15 mouse cellular contexts compared by ENCODE assay signal in the genomic region with DNA sequence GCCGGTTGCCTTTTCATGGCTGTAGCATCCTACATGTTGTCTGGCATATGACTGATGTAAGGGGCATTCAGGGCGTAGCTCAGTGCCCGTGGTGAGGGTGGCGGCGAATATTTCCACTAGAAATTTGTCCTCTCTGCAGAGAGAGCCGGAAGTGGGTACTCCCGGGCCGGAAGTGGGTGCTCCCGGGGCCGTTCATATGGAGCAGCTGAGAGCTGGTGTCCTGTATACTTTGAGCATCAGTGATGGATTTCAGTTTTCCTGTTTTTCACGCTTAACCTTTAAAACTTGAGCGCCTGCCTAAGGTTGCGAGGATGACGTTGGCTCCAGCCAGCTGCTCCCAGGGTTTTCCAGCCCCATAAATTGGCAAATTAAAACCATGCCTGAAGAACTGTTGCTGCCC. TPM values are rescaled to one million over a fixed set of nuclear protein-coding genes. Genes with fewer than 3 reads are reported as not detected.
DNase-seq lines count a peak whose midpoint lies in the region; ATAC-seq and TF ChIP-seq lines count a peak whose summit lies in the region.
"Had no signal": no experiment of that assay in that cellular context is flagged by ENCODE, and none has a peak within 500 bp of the region (broad histone marks: within the 10 kb centered on the region; RNA-seq: fewer than 3 reads in every experiment).

No protein-coding gene starts in this region.

- ATAC-seq in heart, embryonic 13.5 days (ENCODE audit: extremely low read depth, insufficient number of reproducible peaks, low FRiP score, low TSS enrichment), result no peak
- peak; percentile 33 for ATAC-seq in lung, postnatal 0 days
- ATAC-seq in kidney, postnatal 0 days (replicated peaks; ENCODE audit: low FRiP score, low read depth), result no peak
- no peak for ATAC-seq in liver, embryonic 12.5 days
- ATAC-seq in midbrain, embryonic 15.5 days (replicated peaks), result no peak
- ATAC-seq: CD4-positive, CD25-positive, alpha-beta regulatory T cell, adult 4 months; forebrain, embryonic 16.5 days; intestine, embryonic 15.5 days had no signal

- H3K4me2 ChIP-seq in heart, embryonic 13.5 days, result no peak overlapping the region
- no peak overlapping the region for H3K4me2 ChIP-seq in lung, postnatal 0 days (replicated peaks; ENCODE audit: low read depth, low read length)
- no peak overlapping the region for H3K4me2 ChIP-seq in kidney, postnatal 0 days (ENCODE audit: low read length)
- 0 out of 2 replicates have a peak overlapping the region, but pooled peaks have one; percentile 7 for H3K4me2 ChIP-seq in liver, embryonic 12.5 days
- H3K4me2 ChIP-seq in midbrain, embryonic 15.5 days, result no peak overlapping the region
- H3K4me2 ChIP-seq: intestine, embryonic 15.5 days had no signal

- H3K36me3 ChIP-seq in heart, embryonic 13.5 days, result peaks cover 38% of the 10 kb centered on the region
- H3K36me3 ChIP-seq in lung, postnatal 0 days (ENCODE audit: insufficient read depth, low read length), result peaks cover 8% of the 10 kb centered on the region; the same call in 1 of the 2 replicates
- peaks cover 4% of the 10 kb centered on the region; the same call in 1 of the 2 replicates for H3K36me3 ChIP-seq in kidney, postnatal 0 days (ENCODE audit: insufficient read depth, low read length)
- peaks cover 23% of the 10 kb centered on the region for H3K36me3 ChIP-seq in liver, embryonic 12.5 days
- H3K36me3 ChIP-seq in midbrain, embryonic 15.5 days (replicated peaks), result 0 out of 2 replicates have a peak, but pooled peaks cover 3% of the 10 kb centered on the region
- H3K36me3 ChIP-seq: intestine, embryonic 15.5 days had no signal

- no peak overlapping the region for H3K4me3 ChIP-seq in heart, embryonic 13.5 days
- no peak overlapping the region for H3K4me3 ChIP-seq in lung, postnatal 0 days (ENCODE audit: low read depth, low read length)
- H3K4me3 ChIP-seq in kidney, postnatal 0 days (replicated peaks; ENCODE audit: low read depth, low read length), result no peak overlapping the region
- no peak overlapping the region for H3K4me3 ChIP-seq in liver, embryonic 12.5 days
- H3K4me3 ChIP-seq in midbrain, embryonic 15.5 days, result no peak overlapping the region
- H3K4me3 ChIP-seq: intestine, embryonic 15.5 days; midbrain, embryonic 10.5 days had no signal

- H3K27me3 ChIP-seq in heart, embryonic 13.5 days (replicated peaks), result no peaks in the 10 kb centered on the region
- no peaks in the 10 kb centered on the region for H3K27me3 ChIP-seq in lung, postnatal 0 days (replicated peaks; ENCODE audit: insufficient read depth, low read length)
- no peaks in the 10 kb centered on the region for H3K27me3 ChIP-seq in kidney, postnatal 0 days (ENCODE audit: insufficient read depth, low read length)
- H3K27me3 ChIP-seq in liver, embryonic 12.5 days (replicated peaks), result no peaks in the 10 kb centered on the region
- no peaks in the 10 kb centered on the region for H3K27me3 ChIP-seq in midbrain, embryonic 15.5 days (replicated peaks)
- H3K27me3 ChIP-seq: intestine, embryonic 15.5 days had no signal

- peak overlapping the region; percentile 1; the same call in 1 of the 2 replicates for H3K9ac ChIP-seq in heart, embryonic 13.5 days
- H3K9ac ChIP-seq in lung, postnatal 0 days (replicated peaks; ENCODE audit: low read depth), result no peak overlapping the region
- no peak overlapping the region for H3K9ac ChIP-seq in kidney, postnatal 0 days (ENCODE audit: low read depth, low read length)
- H3K9ac ChIP-seq in liver, embryonic 12.5 days, result no peak overlapping the region
- no peak overlapping the region for H3K9ac ChIP-seq in midbrain, embryonic 15.5 days
- H3K9ac ChIP-seq: intestine, embryonic 15.5 days had no signal

- TF ChIP-seq EP300 in lung, postnatal 0 days (IDR thresholded peaks at IDR 0.05), result peak; percentile 68

- no peaks in the 10 kb centered on the region for H3K9me3 ChIP-seq in heart, embryonic 13.5 days
- no peaks in the 10 kb centered on the region for H3K9me3 ChIP-seq in lung, postnatal 0 days (ENCODE audit: low read length)
- no peaks in the 10 kb centered on the region for H3K9me3 ChIP-seq in kidney, postnatal 0 days (replicated peaks; ENCODE audit: low read length)
- no peaks in the 10 kb centered on the region for H3K9me3 ChIP-seq in liver, embryonic 12.5 days (replicated peaks)
- H3K9me3 ChIP-seq in midbrain, embryonic 15.5 days, result no peaks in the 10 kb centered on the region
- H3K9me3 ChIP-seq: intestine, embryonic 15.5 days; midbrain, embryonic 10.5 days had no signal

- DNase-seq in heart, adult 9 months (ENCODE audit: low spot score in 2 of 2), result no peak
- no peak for DNase-seq in lung, postnatal 0 days (ENCODE audit: low spot score)
- DNase-seq in lung, adult 18-20 months, result no peak
- no peak for DNase-seq in kidney, postnatal 0 days (ENCODE audit: low spot score)
- DNase-seq in cerebellum, postnatal 10 days, result no peak
- DNase-seq: cerebellum, adult 11-12 months had no signal

- TF ChIP-seq CTCF in lung, postnatal 0 days (IDR thresholded peaks at IDR 0.05), result no peak
- TF ChIP-seq CTCF in kidney, postnatal 0 days (IDR thresholded peaks at IDR 0.05; ENCODE audit: low read depth), result no peak

- peak overlapping the region; percentile 59 for H3K27ac ChIP-seq in heart, embryonic 13.5 days (replicated peaks)
- H3K27ac ChIP-seq in lung, postnatal 0 days (ENCODE audit: low read length), result 0 out of 2 replicates have a peak overlapping the region, but pooled peaks have one; percentile 20
- peak overlapping the region; percentile 76 for H3K27ac ChIP-seq in kidney, postnatal 0 days
- H3K27ac ChIP-seq in liver, embryonic 12.5 days, result peak overlapping the region; percentile 64; the same call in 1 of the 2 replicates
- no peak overlapping the region for H3K27ac ChIP-seq in midbrain, embryonic 15.5 days
- H3K27ac ChIP-seq: intestine, embryonic 15.5 days; midbrain, embryonic 10.5 days had no signal

- WGBS in heart, embryonic 13.5 days, result 80% methylated on average over 14 of the region's 14 CpGs
- WGBS in lung, postnatal 0 days, result 70% methylated on average over 14 of the region's 14 CpGs
- whole genome bisulfite sequencing in kidney, postnatal 0 days, result 74% methylated on average over 14 of the region's 14 CpGs
- 82% methylated on average over 14 of the region's 14 CpGs for WGBS in liver, embryonic 12.5 days (ENCODE audit: insufficient replicate concordance)
- WGBS in midbrain, embryonic 15.5 days, result 93% methylated on average over 14 of the region's 14 CpGs

- H3K4me1 ChIP-seq in heart, embryonic 13.5 days, result peaks cover 95% of the 10 kb centered on the region
- H3K4me1 ChIP-seq in lung, postnatal 0 days (ENCODE audit: insufficient read depth, low read depth, low read length), result peaks cover 49% of the 10 kb centered on the region
- H3K4me1 ChIP-seq in kidney, postnatal 0 days (replicated peaks; ENCODE audit: insufficient read depth, low read length), result peaks cover 40% of the 10 kb centered on the region
- peaks cover 96% of the 10 kb centered on the region for H3K4me1 ChIP-seq in liver, embryonic 12.5 days
- H3K4me1 ChIP-seq in midbrain, embryonic 15.5 days, result peaks cover 51% of the 10 kb centered on the region

RNA-seq across cellular contexts. Expression of a gene that starts 33.5 kb away (rescaled TPM):
- polyA plus RNA-seq in heart, embryonic 13.5 days (2015; fragmentation: Nextera tagmentation; extraction: Ambion mirVana), result 1.1 and 1.6 TPM in 2 replicates
- polyA plus RNA-seq in lung, postnatal 0 days (2015; fragmentation: Nextera tagmentation; extraction: Ambion mirVana), result 0.08 and 0.12 TPM in 2 replicates
- not detected in 2 replicates for polyA plus RNA-seq in kidney, postnatal 0 days (2015; fragmentation: Nextera tagmentation; extraction: Ambion mirVana)
- polyA plus RNA-seq in liver, embryonic 12.5 days (2016; fragmentation: Nextera tagmentation; extraction: Ambion mirVana), result 0.06 TPM in 1 of 2 replicates, not detected in the other
- not detected in 2 replicates for polyA plus RNA-seq in midbrain, embryonic 15.5 days (2015; fragmentation: Nextera tagmentation; extraction: Ambion mirVana)
- polyA plus RNA-seq: CD4-positive, CD25-positive, alpha-beta regulatory T cell, adult 4 months; intestine, embryonic 15.5 days; midbrain, embryonic 10.5 days; neural tube, embryonic 11.5 days; urinary bladder, adult 2 months had no signal

RNA-seq across cellular contexts. Expression of a gene that starts 40.6 kb away (rescaled TPM):
- polyA plus RNA-seq in heart, embryonic 13.5 days (2015; fragmentation: Nextera tagmentation; extraction: Ambion mirVana), result 41.6 and 42.0 TPM in 2 replicates
- 34.6 and 37.4 TPM in 2 replicates for polyA plus RNA-seq in lung, postnatal 0 days (2015; fragmentation: Nextera tagmentation; extraction: Ambion mirVana)
- 35.6 and 39.9 TPM in 2 replicates for polyA plus RNA-seq in kidney, postnatal 0 days (2015; fragmentation: Nextera tagmentation; extraction: Ambion mirVana)
- 24.4 and 24.9 TPM in 2 replicates for polyA plus RNA-seq in liver, embryonic 12.5 days (2016; fragmentation: Nextera tagmentation; extraction: Ambion mirVana)
- polyA plus RNA-seq in midbrain, embryonic 15.5 days (2015; fragmentation: Nextera tagmentation; extraction: Ambion mirVana), result 41.1 and 42.6 TPM in 2 replicates

RNA-seq across cellular contexts. Expression of a gene that starts 50.2 kb away (rescaled TPM):
- polyA plus RNA-seq in heart, embryonic 13.5 days (2015; fragmentation: Nextera tagmentation; extraction: Ambion mirVana), result 17.4 and 17.6 TPM in 2 replicates
- polyA plus RNA-seq in lung, postnatal 0 days (2015; fragmentation: Nextera tagmentation; extraction: Ambion mirVana), result 13.0 and 14.3 TPM in 2 replicates
- polyA plus RNA-seq in kidney, postnatal 0 days (2015; fragmentation: Nextera tagmentation; extraction: Ambion mirVana), result 21.3 TPM in 2 replicates
- polyA plus RNA-seq in liver, embryonic 12.5 days (2016; fragmentation: Nextera tagmentation; extraction: Ambion mirVana), result 7.4 and 7.7 TPM in 2 replicates
- polyA plus RNA-seq in midbrain, embryonic 15.5 days (2015; fragmentation: Nextera tagmentation; extraction: Ambion mirVana), result 22.4 and 24.1 TPM in 2 replicates
